8 mouse cellular contexts compared by ENCODE assay signal in genomic region chr2:143915600-143916135, GRCm38 (mm10). TPM values are rescaled to one million over a fixed set of nuclear protein-coding genes. Genes with fewer than 3 reads are reported as not detected.
DNase-seq lines count a peak whose midpoint lies in the region; ATAC-seq and TF ChIP-seq lines count a peak whose summit lies in the region.

No protein-coding gene starts in this region.

- H3K9me3 ChIP-seq in embryonic facial prominence, embryonic 14.5 days (ENCODE audit: control insufficient read depth, low read length) = no peaks in the 10 kb centered on the region
- H3K9me3 ChIP-seq in hindbrain, embryonic 16.5 days (ENCODE audit: control insufficient read depth, low read length) = no peaks in the 10 kb centered on the region
- no peaks in the 10 kb centered on the region for H3K9me3 ChIP-seq in liver, postnatal 0 days (ENCODE audit: low read length)
- H3K9me3 ChIP-seq in neural tube, embryonic 14.5 days (ENCODE audit: control insufficient read depth, low read length) = no peaks in the 10 kb centered on the region

- peaks cover 18% of the 10 kb centered on the region for H3K4me1 ChIP-seq in embryonic facial prominence, embryonic 14.5 days (ENCODE audit: control insufficient read depth, insufficient read depth, low read length)
- H3K4me1 ChIP-seq in hindbrain, embryonic 16.5 days (ENCODE audit: control insufficient read depth, insufficient read depth, low read depth, low read length) = peaks cover 26% of the 10 kb centered on the region
- H3K4me1 ChIP-seq in liver, postnatal 0 days (ENCODE audit: insufficient read depth) = peaks cover 20% of the 10 kb centered on the region
- H3K4me1 ChIP-seq in neural tube, embryonic 14.5 days (ENCODE audit: control insufficient read depth, insufficient read depth, low read length) = peaks cover 23% of the 10 kb centered on the region

- TF ChIP-seq CTCF in left cerebral cortex, adult 2 months (IDR thresholded peaks at IDR 0.05) = no peak
- no peak for TF ChIP-seq CTCF in liver, postnatal 0 days (IDR thresholded peaks at IDR 0.05; ENCODE audit: low read depth)

- peak overlapping the region; percentile 80 for H3K4me3 ChIP-seq in left cerebral cortex, adult 2 months
- peak overlapping the region; percentile 81 for H3K4me3 ChIP-seq in embryonic facial prominence, embryonic 14.5 days (ENCODE audit: low read depth, low read length)
- H3K4me3 ChIP-seq in hindbrain, embryonic 16.5 days (ENCODE audit: low read length) = peak overlapping the region; percentile 65
- peak overlapping the region; percentile 86 for H3K4me3 ChIP-seq in liver, postnatal 0 days (ENCODE audit: low read depth, low read length)
- peak overlapping the region; percentile 83 for H3K4me3 ChIP-seq in neural tube, embryonic 14.5 days (ENCODE audit: low read depth, low read length)

- H3K36me3 ChIP-seq in embryonic facial prominence, embryonic 14.5 days (ENCODE audit: control insufficient read depth, insufficient read depth, low read length) = no peaks in the 10 kb centered on the region
- no peaks in the 10 kb centered on the region for H3K36me3 ChIP-seq in hindbrain, embryonic 16.5 days (ENCODE audit: control insufficient read depth, insufficient read depth, low read length)
- no peaks in the 10 kb centered on the region for H3K36me3 ChIP-seq in liver, postnatal 0 days (replicated peaks; ENCODE audit: insufficient read depth, low read length)
- H3K36me3 ChIP-seq in neural tube, embryonic 14.5 days (ENCODE audit: control insufficient read depth, insufficient read depth, low read length) = no peaks in the 10 kb centered on the region

- H3K4me2 ChIP-seq in embryonic facial prominence, embryonic 14.5 days (ENCODE audit: low read depth, low read length) = peak overlapping the region; percentile 59
- peak overlapping the region; percentile 76 for H3K4me2 ChIP-seq in hindbrain, embryonic 16.5 days (ENCODE audit: low read length)
- H3K4me2 ChIP-seq in liver, postnatal 0 days (ENCODE audit: low read depth, low read length) = peak overlapping the region; percentile 96
- H3K4me2 ChIP-seq in neural tube, embryonic 14.5 days (ENCODE audit: low read depth, low read length) = peak overlapping the region; percentile 87

- DNase-seq in left cerebral cortex, adult 2 months (ENCODE audit: extremely low spot score in 1 of 2, low spot score in 2 of 2) = no peak
- no peak for DNase-seq in left cerebral cortex, adult 18-20 months (ENCODE audit: low spot score in 2 of 2)
- DNase-seq in embryonic facial prominence, embryonic 14.5 days (ENCODE audit: low spot score) = peak; percentile 77
- no peak for DNase-seq in liver, postnatal 0 days
- DNase-seq in spleen, postnatal 14 days (ENCODE audit: low spot score in 2 of 2) = no peak

- peak overlapping the region; percentile 96 for H3K27ac ChIP-seq in left cerebral cortex, adult 2 months
- peak overlapping the region; percentile 98 for H3K27ac ChIP-seq in embryonic facial prominence, embryonic 14.5 days (replicated peaks; ENCODE audit: low read depth, low read length)
- peak overlapping the region; percentile 86 for H3K27ac ChIP-seq in hindbrain, embryonic 16.5 days (ENCODE audit: low read depth, low read length)
- peak overlapping the region; percentile 98 for H3K27ac ChIP-seq in liver, postnatal 0 days (ENCODE audit: low read depth)
- peak overlapping the region; percentile 98 for H3K27ac ChIP-seq in neural tube, embryonic 14.5 days (ENCODE audit: low read depth, low read length)

- H3K9ac ChIP-seq in embryonic facial prominence, embryonic 14.5 days (ENCODE audit: low read depth, low read length) = peak overlapping the region; percentile 87
- H3K9ac ChIP-seq in hindbrain, embryonic 16.5 days (ENCODE audit: low read depth, low read length) = peak overlapping the region; percentile 83
- peak overlapping the region; percentile 90 for H3K9ac ChIP-seq in liver, postnatal 0 days (replicated peaks)
- H3K9ac ChIP-seq in neural tube, embryonic 14.5 days (replicated peaks; ENCODE audit: low read depth, low read length) = peak overlapping the region; percentile 90

- no peaks in the 10 kb centered on the region for H3K27me3 ChIP-seq in embryonic facial prominence, embryonic 14.5 days (replicated peaks; ENCODE audit: control insufficient read depth, insufficient read depth, low read length)
- no peaks in the 10 kb centered on the region for H3K27me3 ChIP-seq in hindbrain, embryonic 16.5 days (replicated peaks; ENCODE audit: control insufficient read depth, insufficient read depth, low read length)
- H3K27me3 ChIP-seq in liver, postnatal 0 days (ENCODE audit: insufficient read depth, low read length) = no peaks in the 10 kb centered on the region
- no peaks in the 10 kb centered on the region for H3K27me3 ChIP-seq in neural tube, embryonic 14.5 days (ENCODE audit: control insufficient read depth, insufficient read depth, low read length)

- TF ChIP-seq EP300 in liver, postnatal 0 days (IDR thresholded peaks at IDR 0.05; ENCODE audit: low read depth) = no peak

- ATAC-seq in activated CD4-positive, CD25-positive, alpha-beta regulatory T cell, adult 4 months = peak; percentile 40
- peak; percentile 16 for ATAC-seq in embryonic facial prominence, embryonic 14.5 days (ENCODE audit: low read depth)
- peak; percentile 20 for ATAC-seq in hindbrain, embryonic 16.5 days
- peak; percentile 42 for ATAC-seq in liver, postnatal 0 days
- ATAC-seq in neural tube, embryonic 14.5 days (ENCODE audit: low read depth) = peak; percentile 67

- WGBS in embryonic facial prominence, embryonic 14.5 days = 0% methylated on average over 30 of the region's 32 CpGs
- WGBS in hindbrain, embryonic 16.5 days = 0% methylated on average over 32 of the region's 32 CpGs
- whole genome bisulfite sequencing in liver, postnatal 0 days (ENCODE audit: insufficient replicate concordance) = 0% methylated on average over 32 of the region's 32 CpGs
- under 1% methylated on average over 32 of the region's 32 CpGs for whole genome bisulfite sequencing in neural tube, embryonic 14.5 days

- intact Hi-C loops in left cerebral cortex, adult 2 months (cut with DNase I) = loop anchor here (2.0 kb wide), 1 partner anchor 49 kb away; no protein-coding TSS in a partner anchor

RNA-seq across cellular contexts. Expression of gene Dstn, which starts 0.5 kb away (rescaled TPM):
- total RNA-seq in left cerebral cortex, adult 2 months (2021) = 100 to 1,000 TPM; 154 to 157 TPM
- total RNA-seq in left cerebral cortex, adult 18-20 months (2021) = 100 to 1,000 TPM; 166 to 173 TPM
- 10 to 100 TPM; 39.0 to 42.5 TPM for polyA plus RNA-seq in activated CD4-positive, CD25-positive, alpha-beta regulatory T cell, adult 4 months (2017; shearing (Covaris generic))
- 389 and 391 TPM in 2 replicates for polyA plus RNA-seq in embryonic facial prominence, embryonic 14.5 days (2014; fragmentation: Nextera tagmentation; extraction: Ambion mirVana)
- polyA plus RNA-seq in hindbrain, embryonic 16.5 days (2015; fragmentation: Nextera tagmentation; extraction: Ambion mirVana) = 431 and 440 TPM in 2 replicates
- polyA plus RNA-seq in liver, postnatal 0 days (2015; fragmentation: Nextera tagmentation; extraction: Ambion mirVana) = 155 and 160 TPM in 2 replicates
- 452 and 484 TPM in 2 replicates for polyA plus RNA-seq in neural tube, embryonic 14.5 days (2014; fragmentation: Nextera tagmentation; extraction: Ambion mirVana)

RNA-seq across cellular contexts. Expression of gene Bfsp1, which starts 52.7 kb away (rescaled TPM):
- total RNA-seq in left cerebral cortex, adult 2 months (2021) = 1 to 10 TPM in 1 of 2 experiments, under 1 TPM in 1; 0.88 to 1.1 TPM
- 1 to 10 TPM in 1 of 2 experiments, under 1 TPM in 1; 0.74 to 1.0 TPM for total RNA-seq in left cerebral cortex, adult 18-20 months (2021)
- polyA plus RNA-seq in activated CD4-positive, CD25-positive, alpha-beta regulatory T cell, adult 4 months (2017; shearing (Covaris generic)) = under 1 TPM in 1 of 2 experiments, not detected in 1; 0.30 TPM
- polyA plus RNA-seq in embryonic facial prominence, embryonic 14.5 days (2014; fragmentation: Nextera tagmentation; extraction: Ambion mirVana) = 3.0 and 3.8 TPM in 2 replicates
- 0.85 and 2.0 TPM in 2 replicates for polyA plus RNA-seq in hindbrain, embryonic 16.5 days (2015; fragmentation: Nextera tagmentation; extraction: Ambion mirVana)
- polyA plus RNA-seq in liver, postnatal 0 days (2015; fragmentation: Nextera tagmentation; extraction: Ambion mirVana) = 0.12 and 0.17 TPM in 2 replicates
- 1.3 and 1.7 TPM in 2 replicates for polyA plus RNA-seq in neural tube, embryonic 14.5 days (2014; fragmentation: Nextera tagmentation; extraction: Ambion mirVana)

Comparison
In these comparisons a context has a peak if more than half of its experiments do, and no peak if none do; other contexts are left out.
1. ATAC-seq: peak in every context shown above with its lines; median percentile 67 in neural tube, embryonic 14.5 days; 42 in liver, postnatal 0 days; 40 in activated CD4-positive, CD25-positive, alpha-beta regulatory T cell, adult 4 months; 20 in hindbrain, embryonic 16.5 days; 16 in embryonic facial prominence, embryonic 14.5 days.